Mouse (Mus musculus) cerebellum, postnatal 10 days (tissue): ENCODE data around the gene Pds5a.
"Not testable (repeated sequence)": the region's sequence is repeated elsewhere in the genome, so short reads cannot be mapped to it uniquely, and the experiment has no call there.

Experiments used
- DNase-seq, 2 experiments: peaks; one replicate each; pipeline ENCODE4 v3.0.0; 2021; ENCODE audit warnings: mixed read lengths in 2 of 2

The Pds5a gene

DNA sequence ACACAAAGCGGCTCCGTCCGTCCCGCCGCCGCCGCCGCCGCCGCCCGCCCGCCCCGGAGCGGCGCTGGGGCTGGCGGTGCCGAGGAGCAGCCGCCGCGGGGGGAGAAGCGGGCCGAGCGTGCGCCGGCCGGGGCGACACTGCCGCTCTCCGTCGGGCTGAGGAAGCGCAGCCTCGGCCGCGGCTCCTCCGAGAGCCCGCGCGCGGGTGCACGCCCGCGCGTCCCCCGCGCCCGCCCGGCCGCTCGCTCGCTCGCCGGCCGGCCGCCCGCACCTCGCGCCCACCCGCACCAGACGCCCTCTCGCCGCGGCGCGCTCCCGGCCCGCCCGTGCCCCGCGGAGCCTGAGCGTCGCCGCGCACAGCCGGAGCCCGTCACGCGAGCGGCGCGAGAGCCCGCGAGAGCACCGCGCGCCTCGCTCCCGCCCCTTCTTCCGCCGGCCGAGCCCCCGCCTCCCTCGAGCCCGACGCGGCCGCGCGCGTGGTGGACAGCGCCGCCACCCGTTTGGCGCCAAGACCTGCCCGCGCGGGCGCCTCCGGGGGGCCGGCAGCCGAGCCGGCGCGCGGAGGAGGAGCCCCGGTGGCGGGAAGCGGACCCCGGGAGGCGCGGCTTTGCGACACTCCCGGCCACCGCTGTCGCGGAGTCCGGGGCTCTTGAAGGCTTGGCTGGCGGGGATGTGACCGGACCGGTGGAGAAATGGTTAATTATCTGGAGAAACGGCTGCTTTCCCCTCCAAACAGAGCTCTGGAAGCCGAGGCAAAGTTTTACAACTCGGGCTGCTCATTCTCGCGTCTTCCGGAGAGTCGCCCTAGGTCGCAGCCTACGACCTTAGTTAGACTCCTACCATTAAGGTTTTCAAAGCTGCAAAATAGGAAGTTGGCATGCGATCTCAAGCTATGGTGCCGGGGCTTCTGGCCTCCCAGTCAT is at the start of gene Pds5a:
Gene Pds5a (minus strand): TSS at position 438 of the 923 bp plus-strand sequence.
- peak; percentile 92 to 94 for DNase-seq

DNA sequence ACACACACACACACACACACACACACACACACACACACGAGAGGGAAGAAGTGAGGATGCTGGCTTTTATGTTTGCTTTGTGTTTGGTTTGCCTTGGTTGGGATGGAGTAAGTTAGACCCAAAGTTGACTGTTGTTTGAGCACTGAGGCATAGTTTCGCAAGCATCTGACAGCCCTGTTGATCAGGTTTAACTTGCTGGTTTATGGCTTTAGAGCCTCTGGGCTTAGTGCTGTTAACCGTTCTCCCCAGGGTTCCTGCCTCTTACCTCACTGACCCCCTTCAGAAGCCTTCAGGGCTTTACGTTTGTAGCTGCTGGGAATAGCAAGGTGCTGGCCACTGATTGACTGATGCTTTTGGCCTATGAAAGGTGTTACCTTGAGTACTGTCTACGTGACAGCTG is 48.8 kb upstream of the Pds5a start:
- DNase-seq = no peak

DNA sequence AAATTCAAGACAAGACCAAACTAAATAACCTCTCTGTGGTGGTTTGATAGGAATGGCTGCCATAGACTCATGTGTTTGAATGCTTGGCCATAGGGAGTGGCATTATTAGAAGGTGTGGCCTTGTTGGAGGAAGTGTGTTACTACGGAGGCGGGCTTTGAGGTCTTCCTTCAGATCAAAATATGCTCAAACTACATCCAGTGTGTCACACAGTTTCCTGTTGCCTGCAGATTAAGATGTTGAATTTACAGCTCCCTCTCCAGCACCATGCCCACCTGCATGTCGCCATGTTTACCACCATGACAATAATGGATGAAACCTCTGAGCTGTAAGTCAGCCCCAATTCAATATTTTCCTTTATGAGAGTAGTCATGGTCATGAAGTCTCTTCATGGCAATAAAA is 41.3 kb upstream of the Pds5a start:
- DNase-seq = no peak

DNA sequence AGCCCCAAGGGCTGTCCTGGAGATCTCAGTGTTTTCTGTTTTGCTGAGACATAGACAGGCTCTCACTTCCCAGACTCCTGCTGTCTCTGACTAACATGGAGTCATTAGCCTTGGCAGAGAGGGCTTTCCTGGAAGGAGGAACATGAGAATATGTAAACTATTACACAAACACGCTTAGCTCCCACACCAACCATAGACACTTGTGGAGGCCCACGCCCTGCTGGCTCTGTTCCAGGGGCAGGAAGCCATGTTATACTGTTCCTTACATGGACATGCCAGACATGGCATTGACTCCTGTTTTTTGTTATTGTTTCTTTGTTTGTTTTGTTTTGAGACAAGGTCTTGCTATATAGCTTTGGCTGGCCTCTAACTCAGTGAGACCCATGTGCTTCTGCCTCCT is 37.5 kb upstream of the Pds5a start:
- peak in 1 of 2 experiments; percentile 8 for DNase-seq

- peak in 1 of 2 experiments; percentile 10 for DNase-seq
Measured at GRCm38 (mm10) chr5:65731173-65732007, 33.3 kb upstream of the Pds5a start.

GRCm38 (mm10) chr5:65724311-65725054 is 26.4 kb upstream of the Pds5a start:
- DNase-seq = peak; percentile 55 to 64

DNA sequence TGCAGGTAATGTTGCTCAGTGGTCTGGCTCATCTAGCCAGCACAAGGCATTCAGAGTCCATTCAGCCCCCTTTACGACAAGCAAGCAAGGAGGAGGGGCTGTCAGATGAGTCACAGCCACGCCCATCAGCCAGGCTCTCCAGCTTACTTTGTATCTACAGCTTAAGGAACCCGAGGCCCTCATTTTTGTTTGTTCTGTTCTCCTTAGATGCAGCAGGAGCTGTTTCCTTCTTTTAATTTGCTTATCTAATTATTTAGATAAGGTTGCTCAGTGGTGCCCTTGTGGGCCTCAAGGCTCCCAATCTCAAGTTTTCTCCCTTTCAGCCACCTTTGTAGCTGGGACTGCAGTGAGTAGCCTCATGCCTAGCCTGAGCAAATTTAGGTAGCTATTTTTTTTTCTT is 20.3 kb upstream of the Pds5a start:
- DNase-seq = no peak

DNA sequence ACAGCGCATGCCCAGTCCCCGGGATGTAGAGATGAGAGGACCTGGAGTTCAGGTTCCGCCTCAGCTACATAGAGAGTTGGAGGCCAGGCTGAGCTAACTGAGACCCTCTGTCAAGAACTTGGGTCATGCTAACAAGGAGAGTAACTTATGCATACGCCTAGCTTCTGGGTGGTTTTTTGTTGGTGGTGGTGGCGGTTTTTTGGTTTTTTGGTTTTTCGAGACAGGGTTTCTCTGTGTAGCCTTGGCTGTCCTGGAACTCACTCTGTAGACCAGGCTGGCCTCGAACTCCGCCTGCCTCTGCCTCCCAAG is 19.8 kb upstream of the Pds5a start:
- not testable (repeated sequence) for DNase-seq

DNA sequence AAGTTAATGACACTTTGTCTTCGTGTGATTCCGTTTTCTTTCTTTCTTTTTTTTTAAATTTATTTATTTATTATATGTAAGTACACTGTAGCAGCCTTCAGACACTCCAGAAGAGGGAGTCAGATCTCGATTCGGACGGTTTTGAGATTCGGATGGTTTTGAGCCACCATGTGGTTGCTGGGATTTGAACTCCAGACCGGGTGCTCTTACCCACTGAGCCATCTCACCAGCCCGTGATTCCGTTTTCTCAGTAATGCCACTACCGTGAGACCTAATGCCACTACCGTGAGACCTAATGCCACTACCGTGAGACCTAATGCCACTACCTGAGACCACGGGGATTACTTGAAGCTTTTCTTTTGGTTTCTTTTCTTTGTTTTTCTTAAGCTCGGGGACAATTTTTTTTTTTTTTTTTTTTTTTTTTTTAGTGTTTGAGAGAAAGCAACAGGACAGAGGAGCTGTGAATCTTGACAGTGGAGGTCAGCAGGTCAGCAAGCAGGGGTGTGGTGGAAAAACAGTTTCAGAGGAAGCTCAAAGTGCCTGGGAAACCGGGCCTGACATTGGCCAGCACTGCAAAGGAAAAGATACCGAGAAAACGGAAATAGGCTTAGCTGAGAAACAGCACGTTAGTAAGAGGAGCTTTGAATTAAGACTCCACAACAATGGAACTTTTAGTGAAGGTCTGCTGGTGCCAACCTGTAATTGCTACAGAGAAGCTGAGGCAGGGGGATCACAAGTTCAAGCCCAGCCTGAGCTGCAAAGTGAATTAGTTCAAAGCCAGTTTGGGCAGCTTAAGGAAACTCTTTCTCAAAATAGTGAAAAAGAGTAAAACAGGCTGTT is 19.2 kb upstream of the Pds5a start:
- DNase-seq = no peak

DNA sequence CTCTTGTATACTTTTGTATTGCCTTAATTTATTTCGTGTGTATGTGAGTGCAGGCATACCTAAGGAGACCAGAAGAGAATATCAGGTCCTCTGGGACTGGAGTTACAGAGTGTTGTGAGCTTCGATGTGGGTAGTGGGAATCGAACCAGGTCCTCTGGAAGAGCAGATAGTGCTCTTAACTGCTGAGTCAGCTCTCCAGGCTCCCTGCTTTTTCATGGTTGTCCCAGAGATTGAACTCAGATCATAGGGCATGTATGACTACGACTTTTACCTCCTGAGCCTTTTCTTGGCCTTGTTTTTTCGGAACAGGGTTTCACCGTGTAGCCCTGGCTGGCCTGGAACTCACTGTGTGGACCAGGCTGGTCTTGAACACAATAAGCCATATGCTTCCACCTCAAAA is 17.0 kb upstream of the Pds5a start:
- DNase-seq = no peak

DNA sequence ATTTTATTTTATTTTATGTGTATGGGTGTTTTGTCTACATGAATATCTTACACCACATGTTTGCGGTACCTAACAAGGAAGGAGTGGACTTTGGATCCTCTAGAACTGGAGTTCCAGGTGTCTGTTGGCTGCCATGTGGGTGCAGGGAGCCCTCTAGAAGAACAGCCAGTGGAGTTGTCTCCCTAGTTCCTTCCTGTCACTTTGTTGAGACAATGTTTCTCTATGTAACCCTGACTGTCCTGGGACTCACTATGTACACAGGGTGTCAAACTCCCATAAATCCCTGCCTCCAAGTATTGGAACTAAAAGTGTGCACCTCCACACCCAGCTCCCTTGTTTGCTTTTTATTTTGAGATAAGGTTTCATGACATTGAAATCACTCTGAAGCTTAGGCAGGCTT is 13.4 kb upstream of the Pds5a start:
- DNase-seq = no peak

- DNase-seq = no peak
Measured at GRCm38 (mm10) chr5:65710267-65710666, 12.2 kb upstream of the Pds5a start.

GRCm38 (mm10) chr5:65706979-65707378 is 8.9 kb upstream of the Pds5a start:
- DNase-seq = no peak

DNA sequence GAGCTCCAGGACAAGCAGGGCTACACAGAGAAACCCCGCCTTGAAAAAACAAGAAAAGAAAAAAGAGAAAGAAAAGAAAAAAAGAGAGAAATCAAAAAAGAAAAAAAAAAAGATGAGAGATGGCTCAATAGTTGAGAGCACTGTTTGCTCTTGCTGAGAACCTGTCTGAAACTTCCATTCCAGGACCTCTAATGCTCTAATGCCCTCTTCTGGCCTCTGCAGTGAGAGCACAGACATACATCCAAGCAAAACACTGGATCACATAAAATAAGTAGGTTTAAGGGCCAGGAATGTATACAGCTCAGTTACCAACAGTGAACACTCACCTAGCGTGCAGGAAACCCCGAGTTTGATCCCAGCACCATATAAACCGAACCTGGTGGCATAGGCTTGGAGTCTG is 8.1 kb upstream of the Pds5a start:
- DNase-seq = no peak

DNA sequence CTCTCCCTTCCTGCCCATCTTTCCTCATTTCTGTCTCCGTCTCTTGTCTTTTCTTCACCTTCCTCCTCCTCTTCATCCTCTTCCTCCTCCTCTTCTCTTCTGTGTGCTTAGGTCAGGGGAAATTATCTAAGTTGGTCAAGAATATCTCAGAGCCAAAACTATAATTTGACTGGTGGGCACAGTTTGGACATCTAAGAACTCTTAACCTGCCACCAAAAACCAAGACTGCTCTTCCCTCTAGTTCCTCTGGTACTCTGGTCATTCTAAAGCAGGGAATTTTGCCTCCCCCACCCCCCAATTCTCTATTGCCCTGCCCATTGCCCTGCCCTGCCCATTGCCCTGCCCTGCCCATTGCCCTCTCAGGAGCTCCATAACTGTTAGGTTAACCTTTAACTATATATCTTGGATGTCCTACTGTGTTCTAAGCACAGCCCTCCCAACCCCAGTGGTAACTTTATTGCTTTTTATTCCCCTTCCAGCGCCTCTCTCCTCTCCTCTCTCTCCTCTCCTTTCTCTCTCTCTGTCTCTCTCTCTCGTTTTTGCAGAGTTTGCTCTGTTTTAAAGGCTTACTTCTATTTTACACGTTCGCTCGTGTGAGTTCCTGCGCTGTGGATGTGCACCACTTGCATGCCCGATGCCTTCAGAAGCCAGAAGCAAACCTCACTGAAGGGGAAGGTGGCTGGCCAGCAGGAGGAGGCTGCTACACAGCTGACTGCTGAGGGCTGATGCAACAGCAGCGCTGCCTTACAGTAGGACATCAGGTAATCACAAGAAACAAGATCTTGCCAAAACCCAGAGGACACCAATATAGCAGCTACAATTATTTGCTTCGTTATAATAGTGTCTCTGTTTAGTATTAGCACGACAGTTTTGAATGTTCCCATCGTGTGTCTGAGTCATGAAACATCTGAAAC is 6.9 kb upstream of the Pds5a start:
- DNase-seq = no peak

DNA sequence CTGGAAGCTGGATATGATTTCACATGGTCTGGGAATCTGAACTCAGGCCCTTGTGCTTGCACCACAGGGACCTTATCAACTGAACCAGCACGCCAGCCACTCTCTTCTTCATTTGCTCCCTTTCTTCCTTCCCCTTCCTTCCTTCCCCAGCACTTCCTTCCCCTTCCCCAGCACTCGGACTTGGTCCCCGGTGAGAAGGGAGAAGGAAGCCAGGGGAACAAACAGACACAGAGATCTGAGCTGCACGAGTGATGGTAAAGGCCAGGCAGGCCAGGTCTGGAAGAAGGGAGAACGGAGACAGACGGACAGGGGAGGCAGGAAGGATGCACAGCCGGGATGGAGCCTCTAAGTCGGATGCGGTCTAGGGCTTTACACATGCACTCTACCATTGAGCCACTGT is 5.2 kb upstream of the Pds5a start:
- DNase-seq = no peak

DNA sequence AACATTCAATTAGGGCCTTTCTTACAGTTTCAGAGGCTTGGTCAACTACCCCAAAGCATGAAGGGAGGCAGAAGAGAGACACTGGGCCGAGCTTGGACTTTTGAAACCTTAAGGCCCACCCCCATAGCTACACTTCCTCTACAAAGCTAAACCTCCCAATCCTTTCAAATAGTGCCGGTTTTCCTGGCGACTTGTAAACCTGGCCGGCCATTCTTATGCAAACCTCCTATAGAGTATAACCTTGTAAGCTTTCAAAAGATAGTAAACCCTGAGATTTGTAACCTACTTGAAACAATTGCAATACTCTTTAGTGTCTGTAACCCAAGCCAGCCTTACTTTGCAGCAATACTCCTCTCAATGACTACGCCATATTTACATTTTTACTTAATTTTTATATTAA is 2.0 kb upstream of the Pds5a start:
- no peak for DNase-seq

- no peak for DNase-seq
Measured at GRCm38 (mm10) chr5:65699146-65699545, 1.1 kb upstream of the Pds5a start.

DNA sequence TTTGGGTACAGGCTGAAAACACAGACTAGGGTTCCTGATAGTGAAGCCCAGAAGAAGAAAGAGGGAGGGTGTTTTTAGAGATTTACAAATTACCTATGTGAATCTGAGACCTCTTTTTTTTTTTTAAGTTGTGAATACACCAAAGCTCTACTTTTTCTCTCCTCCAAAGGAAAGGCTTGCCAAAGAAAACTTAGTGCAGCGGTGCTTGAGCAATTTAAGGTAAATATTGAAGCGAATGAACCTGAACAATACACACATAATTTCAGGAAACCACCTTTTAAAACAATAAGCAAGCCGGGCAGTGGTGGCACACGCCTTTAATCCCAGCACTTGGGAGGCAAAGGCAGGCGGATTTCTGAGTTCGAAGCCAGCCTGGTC is 675 bp upstream of the Pds5a start:
- no peak for DNase-seq

DNA sequence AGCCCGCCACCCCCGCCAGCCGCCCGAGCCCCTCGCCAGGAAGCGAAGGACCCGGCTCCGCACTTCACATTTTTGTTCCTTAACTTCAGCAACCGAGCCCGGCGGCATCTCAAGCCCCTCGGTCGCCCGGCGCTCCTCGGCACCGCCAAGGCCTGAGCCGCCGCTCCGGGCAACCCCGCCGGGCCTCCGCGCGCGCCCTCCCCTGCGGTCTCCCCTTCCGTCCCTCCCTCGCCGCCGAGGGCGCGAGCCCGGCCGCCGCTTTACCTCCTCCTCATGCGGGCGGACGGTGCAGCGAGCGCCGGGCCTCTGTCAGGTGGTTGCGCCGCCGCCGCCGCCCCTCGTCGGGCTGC is 612 bp downstream of the Pds5a start:
- DNase-seq = no peak

DNA sequence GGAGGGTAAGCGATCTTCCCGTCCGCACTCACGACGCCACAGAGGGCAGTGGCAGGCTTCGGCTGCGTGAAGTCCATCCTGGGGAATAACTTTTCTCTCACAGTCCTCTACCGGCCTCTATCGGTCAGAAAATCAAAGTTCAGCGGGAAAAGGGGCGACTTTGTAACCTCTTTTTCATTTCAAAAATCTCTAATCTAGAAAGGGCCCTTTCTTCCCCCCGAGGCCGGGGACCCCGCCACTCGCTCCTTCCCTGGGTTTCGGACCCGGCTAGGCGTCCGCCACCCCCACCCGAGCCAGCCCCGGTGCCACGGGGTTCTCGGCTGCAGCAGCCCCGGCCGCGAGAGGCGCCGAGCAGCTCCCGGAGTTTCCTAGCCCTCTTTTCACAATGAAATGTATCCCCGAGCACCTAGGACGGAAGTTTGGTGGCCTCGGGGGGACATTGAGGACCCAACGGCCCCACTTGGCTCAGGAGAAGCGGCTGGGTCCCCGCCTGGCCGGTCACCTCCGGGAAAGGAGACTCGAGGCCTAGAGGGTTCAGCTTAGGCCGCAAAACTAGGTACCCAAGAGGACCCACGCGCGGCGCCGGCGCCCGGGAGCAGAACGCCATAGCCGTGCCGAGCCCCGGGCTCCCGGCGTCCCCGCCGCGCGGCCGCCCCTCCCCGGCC is 1.1 kb downstream of the Pds5a start:
- DNase-seq = peak; percentile 82 to 86
